Mouse (Mus musculus): ENCODE data around the gene Grip2. TPM values are rescaled to one million over a fixed set of nuclear protein-coding genes. Genes with fewer than 3 reads are reported as not detected.

Gene Grip2
- total and polyA plus RNA-seq, 3 experiments: 0.07 TPM; not detected in 2

- H3K4me3 ChIP-seq (replicated peaks in 1 of 3; ENCODE audit: low read depth in 2 of 3, low read length in 2 of 3, poor library complexity in 1 of 3): no peak overlapping the region
- dilution Hi-C loops (cut with MboI; ENCODE audit: extremely low pct_ligation_motif_present, extremely low pct_unique_long_range_greater_than_20kb, low sequenced_read_pairs) (no loop called here), in situ Hi-C loops (cut with MboI; ENCODE audit: low pct_ligation_motif_present, low pct_unique_long_range_greater_than_20kb, low sequenced_read_pairs) (no loop called here)
- H3K27ac ChIP-seq (ENCODE audit: insufficient read depth, low read depth): no peak overlapping the region
- no peak overlapping the region for H3K4me2 ChIP-seq (ENCODE audit: insufficient read depth, low read depth, poor library complexity, severe bottlenecking)
- no peaks in the 10 kb centered on the region for H3K36me3 ChIP-seq (replicated peaks in 1 of 2; ENCODE audit: control insufficient read depth in 1 of 2, insufficient read depth in 1 of 2, low read length in 1 of 2)
- H3K9ac ChIP-seq (ENCODE audit: insufficient read depth, low read depth): no peak overlapping the region
- H3K4me1 ChIP-seq (ENCODE audit: control insufficient read depth in 1 of 2, insufficient read depth in 2 of 2): peaks cover 4 to 16% of the 10 kb centered on the region in 2 experiments
- TF ChIP-seq HCFC1 (IDR thresholded peaks at IDR 0.05; ENCODE audit: low read depth, low read length): no peak
- no peak for TF ChIP-seq IRF4 (IDR thresholded peaks at IDR 0.05; ENCODE audit: low read depth, low read length)
- no peak for TF ChIP-seq CHD1 (IDR thresholded peaks at IDR 0.05; ENCODE audit: low read depth, low read length)
- DNase-seq (ENCODE audit: extremely low read depth): no peak
- H3K79me2 ChIP-seq (replicated peaks; ENCODE audit: control insufficient read depth, extremely low read depth, insufficient read depth, poor library complexity, severe bottlenecking): no peaks in the 10 kb centered on the region
- no peaks in the 10 kb centered on the region for H3K9me3 ChIP-seq (replicated peaks; ENCODE audit: low read length)
- peaks cover 84% of the 10 kb centered on the region for H3K27me3 ChIP-seq (replicated peaks)
Observed at GRCm38 (mm10) chr6:91843628-91844153, 16.6 kb upstream of the Grip2 start.

GRCm38 (mm10) chr6:91842897-91843627, 16.0 kb upstream of the Grip2 start:
- Histone ChIP-seq H3K4me3 (replicated peaks in 1 of 3; ENCODE audit: low read depth in 2 of 3, low read length in 2 of 3, poor library complexity in 1 of 3) (no peak overlapping the region), H3K9ac (ENCODE audit: insufficient read depth, low read depth) (no peak overlapping the region), H3K36me3 (replicated peaks in 1 of 2; ENCODE audit: control insufficient read depth in 1 of 2, insufficient read depth in 1 of 2, low read length in 1 of 2) (no peaks in the 10 kb centered on the region), H3K27me3 (replicated peaks) (peaks cover 84% of the 10 kb centered on the region), H3K9me3 (replicated peaks; ENCODE audit: low read length) (no peaks in the 10 kb centered on the region), H3K79me2 (replicated peaks; ENCODE audit: control insufficient read depth, extremely low read depth, insufficient read depth, poor library complexity, severe bottlenecking) (no peaks in the 10 kb centered on the region), H3K4me2 (ENCODE audit: insufficient read depth, low read depth, poor library complexity, severe bottlenecking) (no peak overlapping the region), H3K4me1 (ENCODE audit: control insufficient read depth in 1 of 2, insufficient read depth in 2 of 2) (peaks cover 4 to 16% of the 10 kb centered on the region in 2 experiments), H3K27ac (ENCODE audit: insufficient read depth, low read depth) (no peak overlapping the region)
- no peak for TF ChIP-seq MAFK (IDR thresholded peaks at IDR 0.05; ENCODE audit: insufficient replicate concordance, low read length)
- TF ChIP-seq RCOR1 (conservative IDR thresholded peaks at IDR 0.05; ENCODE audit: low read depth, low read length): no peak
- no peak for TF ChIP-seq USF2 (conservative IDR thresholded peaks at IDR 0.05; ENCODE audit: low read depth, low read length)
- no peak for TF ChIP-seq E2F4 (IDR thresholded peaks at IDR 0.05; ENCODE audit: insufficient replicate concordance, low read depth, low read length)
- TF ChIP-seq TCF12 (IDR thresholded peaks at IDR 0.05; ENCODE audit: low read depth, low read length): no peak
- TF ChIP-seq JUN (IDR thresholded peaks at IDR 0.05; ENCODE audit: insufficient read depth, low read depth, low read length): no peak
- TF ChIP-seq ZKSCAN1 (IDR thresholded peaks at IDR 0.05; ENCODE audit: borderline replicate concordance, low read depth, low read length): no peak
- no peak for TF ChIP-seq CHD1 (IDR thresholded peaks at IDR 0.05; ENCODE audit: low read depth, low read length)
- no peak for TF ChIP-seq CTCF (conservative IDR thresholded peaks at IDR 0.05 in 1 of 2, IDR thresholded peaks at IDR 0.05 in 1 of 2; ENCODE audit: low read depth in 2 of 2, low read length in 2 of 2)
- no peak for TF ChIP-seq CHD2 (IDR thresholded peaks at IDR 0.05; ENCODE audit: low read length)
- TF ChIP-seq MAZ (IDR thresholded peaks at IDR 0.05; ENCODE audit: low read depth, low read length): no peak
- no peak for TF ChIP-seq ELF1 (IDR thresholded peaks at IDR 0.05; ENCODE audit: low read depth, low read length)
- no peak for TF ChIP-seq JUND (conservative IDR thresholded peaks at IDR 0.05; ENCODE audit: low read depth, low read length)
- no peak for TF ChIP-seq UBTF (IDR thresholded peaks at IDR 0.05; ENCODE audit: low read depth, low read length)
- dilution Hi-C loops (cut with MboI; ENCODE audit: extremely low pct_ligation_motif_present, extremely low pct_unique_long_range_greater_than_20kb, low sequenced_read_pairs) (no loop called here), in situ Hi-C loops (cut with MboI; ENCODE audit: low pct_ligation_motif_present, low pct_unique_long_range_greater_than_20kb, low sequenced_read_pairs) (no loop called here)
- no peak for DNase-seq (ENCODE audit: extremely low read depth)

Measured in CH12.LX (cell line).